Mouse (Mus musculus) forebrain, embryonic 10.5 days (tissue): ENCODE data around the gene Rnf2. TPM values are rescaled to one million over a fixed set of nuclear protein-coding genes. Genes with fewer than 3 reads are reported as not detected.
A peak's percentile ranks its signal among the peaks of the same experiment; 100 is the strongest.

Source experiments
- DNase-seq: peaks from one replicate; pipeline ENCODE4 v3.0.0-alpha.2; 2017; ENCODE audit warnings: low spot score; ENCODE audit errors: extremely low spot score
- H3K27ac ChIP-seq: fragments of 300-500 bp; sonication (generic); 2 replicates; pipeline ENCODE4 v1.5.1; 2016; ENCODE audit warnings: mild to moderate bottlenecking
- H3K27me3 ChIP-seq: fragments of 300-500 bp; sonication (generic); 2 replicates; pipeline ENCODE4 v1.6.1; 2016; ENCODE audit warnings: mild to moderate bottlenecking; ENCODE audit not compliant: poor library complexity, severe bottlenecking
- H3K36me3 ChIP-seq: fragments of 300-500 bp; sonication (generic); replicated peaks from 2 replicates; pipeline ENCODE4 v1.6.1; 2016; ENCODE audit warnings: mild to moderate bottlenecking, moderate library complexity
- H3K4me1 ChIP-seq: fragments of 300-500 bp; sonication (generic); 2 replicates; pipeline ENCODE4 v1.6.1; 2016
- H3K4me3 ChIP-seq: fragments of 300-500 bp; sonication (generic); 2 replicates; pipeline ENCODE4 v1.5.1; 2016; ENCODE audit warnings: mild to moderate bottlenecking, moderate library complexity
- H3K9me3 ChIP-seq: fragments of 300-500 bp; sonication (generic); 2 replicates; pipeline ENCODE4 v1.6.1; 2016; ENCODE audit warnings: mild to moderate bottlenecking, moderate library complexity
- WGBS: fragments of 180-500 bp; shearing (Covaris S2); methylation state at CpG from one replicate; pipeline ENCODE4 v1.1.7; 2016; 5-methylcytosine and 5-hydroxymethylcytosine counted together
- polyA plus RNA-seq: library from polyadenylated mRNA; unstranded; fragments of >200 nt; fragmentation: Nextera tagmentation; extraction: Ambion mirVana; gene quantifications from 2 replicates; pipeline ENCODE4 v1.2.1, GENCODE M21; 2016

Gene Rnf2
- polyA plus RNA-seq, 1 experiment from 2014 or later, result 115 TPM

DNA sequence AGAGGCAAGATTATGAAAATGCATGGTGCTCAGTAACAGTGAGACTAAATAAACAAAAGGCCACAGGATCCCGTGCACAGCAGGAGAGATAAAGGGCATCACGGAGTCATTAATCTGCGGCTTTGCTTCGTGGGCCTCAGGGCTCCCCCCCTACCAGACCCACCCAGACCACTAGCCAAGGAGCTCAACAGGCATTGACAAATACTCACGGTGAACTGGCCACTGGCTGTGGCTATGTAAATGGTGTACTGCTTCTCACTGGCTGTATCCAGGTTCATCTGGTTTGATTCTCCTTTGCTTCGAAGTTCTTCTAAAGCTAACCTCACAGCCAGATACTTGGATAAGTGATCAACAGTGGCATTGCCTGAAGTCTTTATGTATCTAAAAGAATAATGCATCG lies 29.3 kb downstream of the Rnf2 start:
- Histone ChIP-seq H3K4me1 (no peaks in the 10 kb centered on the region), H3K27me3 (no peaks in the 10 kb centered on the region), H3K36me3 (peaks cover 95% of the 10 kb centered on the region), H3K4me3 (no peak overlapping the region), H3K27ac (no peak overlapping the region), H3K9me3 (no peaks in the 10 kb centered on the region)
- DNase-seq, result no peak
- 75% methylated on average over 7 of the region's 7 CpGs for WGBS

DNA sequence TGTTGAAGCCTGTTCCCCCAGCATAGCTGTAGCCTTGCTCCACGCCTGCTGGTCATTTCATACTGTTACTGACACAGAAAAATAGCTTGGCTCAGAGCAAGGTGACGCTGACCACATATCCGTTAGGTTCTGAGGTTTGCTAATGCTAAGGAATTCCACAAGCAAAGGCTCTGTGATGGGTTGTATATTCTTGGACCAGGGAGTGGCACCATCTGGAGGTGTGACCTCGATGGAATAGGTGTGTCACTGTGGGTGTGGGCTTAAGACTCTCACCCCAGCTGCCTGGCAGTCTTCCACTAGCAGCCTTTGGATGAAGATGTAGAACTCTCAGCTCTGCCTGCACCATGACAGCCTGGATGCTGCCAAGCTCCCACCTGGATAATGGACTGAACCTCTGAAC lies 34.2 kb downstream of the Rnf2 start:
- no peaks in the 10 kb centered on the region for H3K27me3 ChIP-seq
- no peaks in the 10 kb centered on the region for H3K9me3 ChIP-seq
- no peak overlapping the region for H3K4me3 ChIP-seq
- H3K27ac ChIP-seq, result no peak overlapping the region
- DNase-seq, result no peak
- peaks cover 59% of the 10 kb centered on the region for H3K36me3 ChIP-seq
- WGBS, result 86% methylated on average over 4 of the region's 4 CpGs
- no peaks in the 10 kb centered on the region for H3K4me1 ChIP-seq

DNA sequence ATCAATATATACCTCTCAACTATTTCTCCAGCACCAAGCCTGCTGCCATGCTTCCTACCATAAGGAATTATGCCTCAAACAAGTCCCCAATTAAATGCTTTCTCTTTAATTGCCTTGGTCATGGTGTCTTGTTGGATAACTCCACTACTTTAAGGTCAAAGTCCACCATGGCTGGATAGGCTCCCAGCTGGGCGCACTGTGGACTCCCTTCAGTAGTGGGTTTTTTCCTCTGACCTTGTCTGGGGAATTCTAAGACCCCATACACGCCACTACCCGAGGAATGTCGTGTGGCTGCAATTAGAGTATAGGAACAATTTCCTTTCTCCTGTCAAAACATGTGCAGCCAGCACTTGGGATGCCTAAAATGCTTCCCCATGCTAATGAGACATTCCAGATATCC lies 35.8 kb downstream of the Rnf2 start:
- Histone ChIP-seq H3K4me1 (no peaks in the 10 kb centered on the region), H3K4me3 (no peak overlapping the region), H3K27ac (no peak overlapping the region), H3K36me3 (peaks cover 56% of the 10 kb centered on the region), H3K27me3 (no peaks in the 10 kb centered on the region), H3K9me3 (no peaks in the 10 kb centered on the region)
- DNase-seq, result no peak
- WGBS, result 55% methylated on average over 4 of the region's 4 CpGs

DNA sequence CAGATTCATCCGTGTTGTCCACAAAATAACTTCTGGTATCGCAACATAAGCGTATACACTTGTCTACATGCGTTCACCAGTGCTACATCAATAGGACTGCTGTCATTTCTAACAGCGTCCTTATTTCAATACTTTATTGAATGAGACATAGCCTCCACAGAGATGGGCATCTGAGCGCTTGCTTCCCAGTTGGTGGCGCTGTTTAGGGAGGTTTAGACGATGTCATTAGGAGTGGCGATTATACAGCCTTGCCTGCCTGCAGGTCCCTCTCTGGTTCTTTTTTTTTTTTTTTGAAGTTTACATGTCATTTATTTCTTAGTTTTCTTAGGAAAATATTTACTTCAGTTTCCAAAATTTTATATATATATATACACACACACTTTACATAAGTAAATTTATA lies 39.5 kb downstream of the Rnf2 start:
- no peak overlapping the region for H3K4me3 ChIP-seq
- peaks cover 56% of the 10 kb centered on the region for H3K36me3 ChIP-seq
- H3K4me1 ChIP-seq, result no peaks in the 10 kb centered on the region
- no peak for DNase-seq
- H3K27me3 ChIP-seq, result no peaks in the 10 kb centered on the region
- no peak overlapping the region for H3K27ac ChIP-seq
- 76% methylated on average over 9 of the region's 9 CpGs for WGBS
- no peaks in the 10 kb centered on the region for H3K9me3 ChIP-seq

DNA sequence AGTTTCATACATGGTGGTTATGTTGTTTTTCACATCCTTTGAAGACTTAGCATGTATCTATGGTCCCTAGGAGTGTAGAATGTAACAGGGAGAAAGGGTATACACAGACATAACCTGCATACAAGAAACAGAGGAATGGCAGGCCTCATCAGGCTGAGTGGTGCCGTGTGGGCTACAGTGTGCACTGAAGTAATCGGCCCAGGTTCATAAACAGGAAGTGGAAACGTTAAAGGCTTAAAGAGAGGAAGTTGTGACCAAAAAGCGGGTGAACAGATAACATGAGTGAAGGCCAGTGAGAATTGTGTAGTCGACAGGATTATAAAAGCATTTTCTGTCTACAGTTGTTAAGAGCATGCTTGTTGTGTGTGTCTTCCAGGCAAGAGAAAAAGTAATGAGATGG lies 43.7 kb downstream of the Rnf2 start:
- DNase-seq, result no peak
- no peaks in the 10 kb centered on the region for H3K27me3 ChIP-seq
- 91% methylated on average over 5 of the region's 5 CpGs for WGBS

DNA sequence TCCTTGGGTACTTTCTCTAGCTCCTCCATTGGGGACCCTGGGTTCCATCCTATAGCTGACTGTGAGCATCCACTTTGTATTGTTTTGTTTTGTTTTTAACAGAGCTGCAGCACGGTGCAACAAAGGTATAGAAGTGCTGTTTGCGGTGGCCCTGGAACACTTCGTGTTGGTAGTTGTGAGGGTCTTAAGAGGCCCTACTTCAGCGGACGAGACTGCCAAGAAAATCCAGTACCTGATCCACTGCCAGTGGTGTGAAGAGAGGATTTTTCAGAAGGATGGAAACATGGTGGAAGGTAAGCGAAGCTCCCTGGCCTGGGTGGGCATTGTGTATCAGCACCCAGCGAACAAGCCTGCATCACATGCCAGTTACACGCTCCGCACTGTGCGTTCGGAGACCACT lies 48.8 kb downstream of the Rnf2 start:
- Histone ChIP-seq H3K36me3 (peaks cover 96% of the 10 kb centered on the region), H3K27me3 (no peaks in the 10 kb centered on the region)
- 96% methylated on average over 11 of the region's 11 CpGs for WGBS

More for the DNA sequence above, 43.7 kb downstream of the Rnf2 start:
- Histone ChIP-seq H3K4me3 (no peak overlapping the region), H3K9me3 (no peaks in the 10 kb centered on the region), H3K36me3 (peaks cover 88% of the 10 kb centered on the region), H3K27ac (no peak overlapping the region), H3K4me1 (no peaks in the 10 kb centered on the region)

DNA sequence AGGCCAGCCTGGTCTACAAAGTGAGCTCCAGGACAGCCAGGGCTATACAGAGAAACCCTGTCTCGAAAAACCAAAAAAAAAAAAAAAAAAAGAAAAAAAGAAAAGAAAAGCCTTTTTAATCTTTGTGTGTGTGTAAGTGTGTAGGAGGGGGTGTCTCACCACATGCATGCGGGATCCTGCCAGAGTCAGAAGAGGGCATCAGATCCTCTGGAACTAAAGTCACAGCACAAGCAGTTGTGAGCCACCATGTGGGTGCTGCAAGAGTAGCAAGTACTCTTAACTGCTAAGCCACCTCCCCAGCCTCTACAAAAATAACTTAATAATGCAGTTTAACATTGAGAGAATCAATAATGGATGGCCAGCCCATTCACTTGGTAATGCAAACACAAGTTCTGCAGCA lies 49.9 kb downstream of the Rnf2 start:
- Histone ChIP-seq H3K27ac (no peak overlapping the region), H3K4me3 (no peak overlapping the region), H3K9me3 (no peaks in the 10 kb centered on the region), H3K36me3 (peaks cover 96% of the 10 kb centered on the region), H3K27me3 (no peaks in the 10 kb centered on the region), H3K4me1 (no peaks in the 10 kb centered on the region)
- no peak for DNase-seq
- 92% methylated on average over 2 of the region's 2 CpGs for WGBS

More for the DNA sequence above, 48.8 kb downstream of the Rnf2 start:
- no peaks in the 10 kb centered on the region for H3K4me1 ChIP-seq
- no peak overlapping the region for H3K4me3 ChIP-seq
- no peaks in the 10 kb centered on the region for H3K9me3 ChIP-seq
- H3K27ac ChIP-seq, result no peak overlapping the region
- DNase-seq, result no peak

DNA sequence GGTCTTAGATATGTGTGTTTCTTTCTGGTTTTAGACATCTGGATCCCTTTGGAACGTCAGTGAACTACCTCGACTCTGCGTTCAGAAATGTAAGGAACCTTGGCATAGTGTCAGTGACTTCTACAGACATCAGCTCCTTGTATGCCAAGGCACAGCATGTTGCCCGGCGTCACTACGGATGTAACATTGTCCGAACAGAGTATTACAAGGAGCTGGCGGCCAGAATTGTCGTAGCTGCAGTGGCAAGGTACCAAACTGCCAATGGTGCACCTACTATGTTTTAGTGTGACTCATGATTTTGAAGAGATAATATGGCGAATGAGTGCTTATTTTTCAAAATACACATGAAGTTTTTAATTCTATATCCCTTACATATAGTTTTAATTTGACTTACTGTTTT lies 50.9 kb downstream of the Rnf2 start:
- no peak for DNase-seq
- H3K36me3 ChIP-seq, result peaks cover 98% of the 10 kb centered on the region
- WGBS, result 96% methylated on average over 10 of the region's 10 CpGs

DNA sequence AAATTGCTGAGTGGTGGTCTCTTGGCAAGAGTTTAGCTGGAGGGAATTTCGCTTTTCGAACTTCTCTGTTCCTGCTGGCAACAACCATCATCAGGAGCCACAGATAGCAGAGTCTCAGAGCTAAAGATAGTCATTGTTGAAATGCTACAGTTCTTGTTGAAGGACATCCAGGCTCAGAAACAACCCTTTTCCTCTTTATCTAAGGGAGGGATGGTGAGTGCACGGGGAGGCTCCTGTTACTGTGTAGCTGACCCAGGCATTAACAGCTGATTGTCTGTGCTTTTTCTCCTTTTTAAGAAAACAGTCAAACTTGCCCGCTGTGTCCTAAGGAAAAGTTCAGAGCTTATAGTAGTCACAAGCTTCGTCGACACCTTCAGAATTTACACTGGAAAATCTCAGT lies 65.3 kb downstream of the Rnf2 start:
- no peak for DNase-seq
- Histone ChIP-seq H3K36me3 (peaks cover 84% of the 10 kb centered on the region), H3K9me3 (no peaks in the 10 kb centered on the region), H3K4me3 (no peak overlapping the region), H3K27me3 (no peaks in the 10 kb centered on the region), H3K27ac (no peak overlapping the region), H3K4me1 (no peaks in the 10 kb centered on the region)
- WGBS, result 92% methylated on average over 6 of the region's 6 CpGs

More for the DNA sequence above, 50.9 kb downstream of the Rnf2 start:
- H3K27ac ChIP-seq, result no peak overlapping the region
- no peaks in the 10 kb centered on the region for H3K27me3 ChIP-seq
- H3K9me3 ChIP-seq, result no peaks in the 10 kb centered on the region
- H3K4me3 ChIP-seq, result no peak overlapping the region
- no peaks in the 10 kb centered on the region for H3K4me1 ChIP-seq

DNA sequence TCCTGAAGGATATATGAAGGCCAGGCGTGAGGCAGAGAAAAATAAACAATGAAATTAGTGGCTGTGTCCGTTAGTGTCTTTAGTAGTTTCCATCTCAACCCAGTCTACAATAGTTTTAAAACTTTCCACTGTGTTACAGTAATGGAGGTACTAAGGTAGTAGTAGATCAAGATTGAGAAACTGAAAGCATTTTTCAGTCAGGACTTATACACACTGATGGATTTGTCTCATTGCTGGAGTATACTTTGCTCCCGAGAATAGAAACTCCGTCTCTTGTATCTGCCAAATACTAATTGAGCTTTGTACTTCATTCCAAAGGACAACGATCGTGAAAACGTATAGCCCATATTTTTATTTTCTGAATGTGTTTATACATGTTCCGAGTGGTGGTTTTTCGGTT lies 71.4 kb downstream of the Rnf2 start:
- Histone ChIP-seq H3K27ac (peak overlapping the region; percentile 96), H3K27me3 (no peaks in the 10 kb centered on the region), H3K4me3 (peak overlapping the region; percentile 88), H3K9me3 (no peaks in the 10 kb centered on the region), H3K4me1 (peaks cover 21% of the 10 kb centered on the region), H3K36me3 (peaks cover 26% of the 10 kb centered on the region)
- 57% methylated on average over 9 of the region's 9 CpGs for WGBS
- DNase-seq, result no peak

DNA sequence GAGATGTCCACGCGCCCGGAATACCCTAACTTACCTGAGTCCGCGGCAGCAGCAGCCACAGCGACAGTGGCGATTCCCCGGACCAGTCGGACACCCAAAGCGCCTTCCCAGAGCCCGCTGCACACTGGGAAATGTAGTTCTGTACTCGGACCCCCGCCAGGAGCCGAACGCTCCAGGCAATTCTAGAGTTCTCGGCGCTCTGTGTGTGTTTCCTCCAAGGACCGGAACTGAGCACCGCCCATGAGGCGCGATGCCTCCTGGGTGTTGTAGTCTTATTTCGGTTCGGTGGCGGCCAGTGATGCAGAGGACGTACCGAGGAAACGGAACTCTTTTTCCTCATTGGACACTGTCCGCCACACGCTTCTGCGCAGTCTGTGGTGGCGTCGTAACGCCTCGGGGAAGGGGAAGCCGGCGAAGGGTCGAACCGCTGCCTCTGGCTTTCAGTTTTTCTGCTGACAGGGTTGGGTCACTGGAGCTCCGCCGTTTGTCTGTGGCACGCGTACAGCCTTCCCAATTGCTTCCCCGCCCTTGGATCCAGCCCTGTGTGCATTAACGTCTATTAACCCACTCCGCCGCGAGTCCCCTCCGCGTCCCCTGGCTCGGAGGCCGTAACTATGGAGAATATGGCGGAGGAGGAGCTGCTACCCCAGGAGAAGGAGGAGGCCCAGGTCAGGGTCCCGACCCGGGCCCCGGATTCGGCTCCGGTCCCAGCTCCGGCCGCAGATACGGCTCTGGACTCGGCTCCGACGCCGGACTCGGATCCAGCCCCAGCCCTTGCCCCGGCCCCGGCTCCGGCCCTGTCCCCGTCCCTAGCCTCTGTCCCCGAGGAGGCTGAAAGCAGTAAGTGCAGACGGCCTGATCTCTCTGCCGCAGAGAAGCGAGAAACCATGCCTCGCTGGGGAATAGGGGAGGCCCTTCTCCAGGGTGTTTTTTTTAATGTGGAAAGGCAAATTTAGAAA lies 72.2 kb downstream of the Rnf2 start, which contains the start of the genes Swt1 and Trmt1l:
TSS of gene Swt1 (minus strand) at position 193 of the 959 bp plus-strand sequence.
TSS of gene Trmt1l (plus strand) at position 280 of the 959 bp plus-strand sequence.
- H3K4me1 ChIP-seq, result peaks cover 21% of the 10 kb centered on the region
- H3K27me3 ChIP-seq, result no peaks in the 10 kb centered on the region
- no peaks in the 10 kb centered on the region for H3K9me3 ChIP-seq
- H3K36me3 ChIP-seq, result peaks cover 18% of the 10 kb centered on the region
- peak within 1 kb of the TSS; percentile 96 for H3K27ac ChIP-seq
- WGBS, result under 1% methylated on average over 74 of the region's 74 CpGs
- peak; percentile 96 for DNase-seq
- H3K4me3 ChIP-seq, result peak within 1 kb of the TSS; percentile 88

DNA sequence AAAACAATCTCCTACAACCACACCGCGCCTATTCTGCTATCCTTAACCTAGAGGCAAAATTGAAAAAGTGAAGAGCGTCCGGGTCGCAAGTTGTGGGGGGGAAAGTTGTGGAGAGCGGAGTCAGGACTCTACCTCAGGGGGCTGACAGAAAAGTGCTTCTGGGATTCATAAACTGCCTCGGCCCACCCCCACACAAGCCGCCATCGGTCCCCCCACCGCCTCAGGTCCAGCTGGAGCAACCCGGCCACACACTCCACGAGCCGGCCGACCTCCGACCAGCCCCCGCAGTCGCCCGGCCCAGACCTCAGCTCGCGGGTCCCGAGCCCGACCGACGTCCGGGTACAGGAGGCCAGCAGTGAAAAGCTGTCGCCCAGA lies 72.9 kb downstream of the Rnf2 start:
- WGBS, result 0% methylated on average over 26 of the region's 26 CpGs
- Histone ChIP-seq H3K27me3 (no peaks in the 10 kb centered on the region), H3K27ac (peak overlapping the region; percentile 96), H3K4me1 (peaks cover 21% of the 10 kb centered on the region), H3K36me3 (peaks cover 14% of the 10 kb centered on the region), H3K9me3 (no peaks in the 10 kb centered on the region), H3K4me3 (peak overlapping the region; percentile 88)
- no peak for DNase-seq

DNA sequence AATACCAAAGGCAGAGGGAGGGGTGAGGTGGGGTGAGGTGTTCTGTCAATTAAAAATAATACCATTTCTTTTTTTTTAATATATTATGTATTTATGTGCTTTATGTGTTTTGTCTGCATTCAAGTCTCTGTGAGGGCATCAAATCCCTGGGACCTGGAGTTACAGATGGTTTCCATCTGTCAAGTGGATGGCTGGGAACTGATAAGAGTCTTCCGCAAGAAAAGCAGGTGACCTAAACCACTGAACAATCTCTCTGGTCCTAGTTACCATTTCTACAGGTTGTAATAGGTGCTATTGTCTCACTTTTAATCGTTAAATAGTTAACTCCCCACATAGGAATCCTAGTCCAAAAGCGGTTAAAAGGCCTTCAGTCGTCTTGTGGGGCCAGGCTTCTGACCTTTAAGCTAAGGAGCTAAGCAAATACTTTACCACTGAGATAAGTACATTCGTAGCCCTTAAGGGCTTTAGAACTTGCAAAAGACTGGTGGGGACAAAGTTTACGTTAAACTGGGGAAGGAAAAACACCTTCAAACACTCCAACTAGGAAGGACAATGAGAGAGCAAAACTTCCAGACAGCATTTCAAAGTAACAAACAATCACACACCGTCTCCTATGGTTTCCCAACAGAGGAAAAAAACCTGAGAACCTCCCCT lies 73.7 kb downstream of the Rnf2 start:
- no peaks in the 10 kb centered on the region for H3K27me3 ChIP-seq
- peaks cover 13% of the 10 kb centered on the region for H3K36me3 ChIP-seq
- DNase-seq, result no peak
- H3K9me3 ChIP-seq, result no peaks in the 10 kb centered on the region
- WGBS, result 37% methylated on average over 7 of the region's 7 CpGs
- peaks cover 21% of the 10 kb centered on the region for H3K4me1 ChIP-seq
- H3K4me3 ChIP-seq, result peak overlapping the region; percentile 88
- peak overlapping the region; percentile 96 for H3K27ac ChIP-seq
